8 mouse cellular contexts compared by ENCODE assay signal in genomic region chr7:96211618-96212021, GRCm38 (mm10). TPM values are rescaled to one million over a fixed set of nuclear protein-coding genes. Genes with fewer than 3 reads are reported as not detected.
DNase-seq lines count a peak whose midpoint lies in the region; ATAC-seq lines count a peak whose summit lies in the region.

No protein-coding gene starts in this region.

- H3K36me3 ChIP-seq in heart, embryonic 14.5 days (ENCODE audit: control insufficient read depth, insufficient read depth, low read length) = no peaks in the 10 kb centered on the region
- H3K36me3 ChIP-seq in midbrain, embryonic 15.5 days (replicated peaks) = no peaks in the 10 kb centered on the region

- H3K27me3 ChIP-seq in heart, embryonic 14.5 days (ENCODE audit: control insufficient read depth, insufficient read depth, low read length) = peaks cover 55% of the 10 kb centered on the region
- H3K27me3 ChIP-seq in midbrain, embryonic 15.5 days (replicated peaks) = no peaks in the 10 kb centered on the region; the same call in 1 of the 2 replicates

- ATAC-seq in heart, embryonic 14.5 days (ENCODE audit: insufficient number of reproducible peaks, insufficient read depth, low FRiP score, low read depth) = no peak
- no peak for ATAC-seq in midbrain, embryonic 15.5 days (replicated peaks)

- peak; percentile 27 to 45 for DNase-seq in frontal cortex, postnatal 25 days (ENCODE audit: low spot score in 2 of 2)
- no peak for DNase-seq in frontal cortex, postnatal 10 days (ENCODE audit: low spot score in 2 of 2)
- DNase-seq in brain, adult 2 months (ENCODE audit: low read depth, low spot score) = peak; percentile 64
- peak; percentile 41 for DNase-seq in layer of hippocampus, adult 9-11 months
- DNase-seq in urinary bladder, postnatal 36 days (ENCODE audit: low spot score in 2 of 2) = no peak
- DNase-seq in gastrocnemius, postnatal 25 days = no peak

- WGBS in heart, embryonic 14.5 days = under 1% methylated on average over 17 of the region's 17 CpGs
- WGBS in midbrain, embryonic 15.5 days = under 1% methylated on average over 17 of the region's 17 CpGs

- H3K4me3 ChIP-seq in heart, embryonic 14.5 days (ENCODE audit: control insufficient read depth in 1 of 2, insufficient read depth in 1 of 2, low read depth in 1 of 2, low read length in 2 of 2) = peak overlapping the region; percentile 52 to 65
- peak overlapping the region; percentile 75 for H3K4me3 ChIP-seq in midbrain, embryonic 15.5 days

- peaks cover 6 to 18% of the 10 kb centered on the region in 2 experiments; a peak in 3 of 4 replicates for H3K4me1 ChIP-seq in heart, embryonic 14.5 days (ENCODE audit: control insufficient read depth in 2 of 2, insufficient read depth in 2 of 2, low read length in 2 of 2)
- H3K4me1 ChIP-seq in midbrain, embryonic 15.5 days = peaks cover 39% of the 10 kb centered on the region

- no peak overlapping the region for H3K27ac ChIP-seq in heart, embryonic 14.5 days (replicated peaks in 1 of 2; ENCODE audit: control insufficient read depth in 1 of 2, insufficient read depth in 1 of 2, low read depth in 2 of 2, low read length in 2 of 2)
- peak overlapping the region; percentile 95 for H3K27ac ChIP-seq in midbrain, embryonic 15.5 days

- peak overlapping the region; percentile 99 for H3K4me2 ChIP-seq in heart, embryonic 14.5 days (ENCODE audit: low read length)
- peak overlapping the region; percentile 96 for H3K4me2 ChIP-seq in midbrain, embryonic 15.5 days

- no peaks in the 10 kb centered on the region for H3K9me3 ChIP-seq in heart, embryonic 14.5 days (ENCODE audit: control insufficient read depth, low read length)
- no peaks in the 10 kb centered on the region for H3K9me3 ChIP-seq in midbrain, embryonic 15.5 days

- peak overlapping the region; percentile 63 for H3K9ac ChIP-seq in heart, embryonic 14.5 days (ENCODE audit: low read length)
- H3K9ac ChIP-seq in midbrain, embryonic 15.5 days = peak overlapping the region; percentile 96

RNA-seq across cellular contexts. Expression of gene Tenm4, which starts 40.6 kb away (rescaled TPM):
- 9.2 and 10.6 TPM in 2 replicates for polyA plus RNA-seq in heart, embryonic 14.5 days (2014; fragmentation: Nextera tagmentation; extraction: Ambion mirVana)
- polyA plus RNA-seq in midbrain, embryonic 15.5 days (2015; fragmentation: Nextera tagmentation; extraction: Ambion mirVana) = 46.9 and 52.7 TPM in 2 replicates
- total RNA-seq in gastrocnemius, postnatal 25 days (2021) = 1 to 10 TPM; 1.1 to 5.7 TPM

Comparison
In these comparisons a context has a peak if more than half of its experiments do, and no peak if none do; other contexts are left out.
1. DNase-seq: peak in frontal cortex, postnatal 25 days (2 of 2), brain, adult 2 months (single experiment) and layer of hippocampus, adult 9-11 months (single experiment); none in frontal cortex, postnatal 10 days (0 of 2), urinary bladder, postnatal 36 days (0 of 2) and gastrocnemius, postnatal 25 days (single experiment).